Mouse (Mus musculus) Muller cell, postnatal 12 days (primary cell): ENCODE measurements around the gene Akap13.

Experiments
- DNase-seq: peaks from one replicate; pipeline ENCODE4 v3.0.0-alpha.2; 2015; ENCODE audit errors: inconsistent ontology term

The Akap13 gene

DNA sequence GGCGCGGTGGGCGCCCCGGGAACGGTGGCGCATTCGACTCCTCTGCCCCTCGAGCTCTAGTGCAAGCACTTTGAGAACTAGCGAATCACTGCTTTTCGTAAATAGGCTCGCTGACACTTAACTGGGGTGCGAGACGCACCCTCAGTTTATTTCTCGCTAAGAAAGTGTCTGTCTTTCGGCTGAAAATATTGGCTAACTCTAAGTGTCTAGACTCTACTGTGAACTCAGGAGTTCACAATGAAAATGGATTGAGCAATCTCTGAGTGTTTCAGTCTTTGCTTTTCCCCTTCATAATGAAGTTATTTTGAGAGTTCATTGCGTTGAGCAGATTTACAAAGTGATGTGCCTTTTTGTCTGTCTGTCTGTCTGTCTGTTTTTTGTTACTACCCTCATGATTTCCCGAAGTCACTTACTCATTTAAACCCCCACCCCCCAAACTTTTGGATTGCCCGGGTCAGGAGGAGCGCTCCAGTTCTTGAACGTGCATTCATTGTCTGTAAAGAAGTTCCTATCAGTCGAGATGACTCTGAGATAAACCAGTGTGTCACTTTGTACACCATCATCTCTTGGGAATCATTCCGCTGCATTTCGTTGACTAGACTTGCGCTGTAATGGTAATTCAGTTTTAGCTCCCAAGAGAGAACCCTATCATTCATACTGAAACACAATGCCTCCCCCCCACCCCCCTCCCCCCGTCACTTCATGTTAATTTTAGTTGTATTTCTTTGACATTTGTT lies 986 bp downstream of the Akap13 start:
- no peak for DNase-seq

- no peak for DNase-seq
Observed at GRCm38 (mm10) chr7:75460290-75460689, 5.0 kb downstream of the Akap13 start.

DNA sequence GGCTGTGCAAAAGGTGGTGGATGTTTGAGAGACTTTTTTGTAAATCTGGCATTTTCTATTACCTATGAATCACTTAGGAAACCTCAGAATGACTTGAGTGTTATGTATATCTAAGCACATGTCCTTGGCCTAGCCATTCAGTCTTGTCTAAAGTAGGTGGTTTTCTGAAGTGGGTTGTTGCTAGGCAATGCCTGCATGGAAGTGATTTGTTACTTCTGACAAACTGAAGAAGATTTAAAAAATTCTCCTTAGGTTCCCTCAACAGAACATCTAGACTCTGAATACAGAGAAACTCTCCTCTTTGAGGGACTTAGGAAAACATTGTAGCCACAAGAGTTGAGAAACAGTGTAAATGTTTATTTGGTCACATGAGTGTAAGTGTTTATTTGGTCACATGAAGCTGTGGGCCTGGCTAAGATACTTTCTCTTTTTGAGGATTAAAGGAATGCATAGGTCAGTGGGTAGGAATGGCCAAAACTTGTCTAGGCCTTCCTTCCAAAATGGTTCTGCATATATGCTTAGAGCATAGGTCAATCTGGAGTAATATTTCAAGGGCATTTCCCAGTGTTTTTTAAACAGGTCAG lies 8.3 kb downstream of the Akap13 start:
- no peak for DNase-seq

- no peak for DNase-seq
Observed at GRCm38 (mm10) chr7:75467791-75468190, 12.5 kb downstream of the Akap13 start.

DNA sequence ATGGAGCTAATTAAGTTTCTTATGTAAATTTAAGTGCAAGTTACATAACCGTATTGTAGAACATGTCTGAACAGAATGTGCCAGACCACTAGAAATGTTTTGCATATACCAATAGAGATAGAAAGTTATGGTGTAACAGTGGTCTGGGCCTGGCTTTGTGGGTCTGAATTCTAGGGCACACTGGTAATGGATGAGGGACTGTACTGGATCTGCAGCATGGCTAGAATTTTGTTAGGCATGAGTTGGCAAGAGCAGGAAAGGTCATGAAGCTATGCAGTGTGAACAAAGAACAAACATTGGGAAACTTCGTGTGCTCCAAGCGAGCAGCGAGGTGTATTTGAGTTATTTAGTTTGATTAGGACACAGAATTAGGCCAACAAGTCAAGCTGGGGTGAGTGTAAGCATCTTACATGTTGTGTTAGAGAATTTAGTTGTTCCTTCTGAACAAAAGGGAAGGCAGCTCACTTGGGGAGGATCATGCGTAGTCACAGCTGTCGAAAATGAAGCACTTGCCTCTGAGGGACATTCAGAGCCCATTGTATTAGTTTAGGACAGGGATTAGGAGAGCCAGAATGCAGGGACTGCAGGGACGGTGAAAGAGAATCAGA lies 15.1 kb downstream of the Akap13 start:
- peak; percentile 61 for DNase-seq

DNA sequence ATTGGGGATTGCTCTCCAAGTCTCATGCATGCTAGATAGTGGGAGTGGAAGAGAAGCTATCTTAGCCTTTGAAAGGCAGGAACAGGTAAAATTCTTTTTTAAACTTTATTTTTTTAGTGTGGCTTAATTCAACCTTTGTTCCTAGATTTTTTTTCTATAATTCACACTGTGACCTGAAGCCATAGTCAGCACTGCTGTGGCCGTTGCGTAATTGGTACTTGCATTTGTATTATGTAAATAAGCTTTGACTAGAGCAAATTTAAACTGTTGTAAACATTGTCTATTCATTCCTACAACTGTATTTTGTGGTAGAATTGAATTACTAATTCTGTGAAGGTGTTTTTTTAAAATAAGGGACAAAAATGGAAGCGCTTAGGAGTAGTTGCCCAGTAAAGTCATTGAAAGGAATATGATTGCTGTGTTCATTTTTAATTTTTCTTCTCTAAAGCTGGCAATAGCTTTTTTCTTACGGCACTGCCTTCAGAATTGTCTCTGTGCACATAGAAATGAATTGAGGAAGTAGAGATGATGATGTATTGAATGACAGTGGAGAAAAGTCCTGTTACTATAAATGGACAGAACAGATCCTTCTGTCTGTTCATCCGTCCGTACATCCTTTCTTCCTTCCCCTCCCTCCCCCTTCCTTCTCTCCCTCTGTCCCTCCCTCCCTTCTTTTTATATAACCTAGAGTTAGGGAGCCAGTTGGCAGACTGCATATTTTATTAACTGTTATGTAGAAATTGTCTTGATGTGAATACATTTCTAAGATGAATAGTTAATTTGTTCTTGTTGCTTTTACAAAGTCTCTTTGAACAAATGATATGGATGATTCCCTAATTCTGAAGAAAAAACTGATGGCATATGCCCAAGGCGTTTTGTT lies 17.2 kb downstream of the Akap13 start:
- DNase-seq, result peak; percentile 13

- DNase-seq, result no peak
Observed at GRCm38 (mm10) chr7:75473294-75473693, 18.0 kb downstream of the Akap13 start.

GRCm38 (mm10) chr7:75474064-75474463 lies 18.7 kb downstream of the Akap13 start:
- DNase-seq, result no peak

DNA sequence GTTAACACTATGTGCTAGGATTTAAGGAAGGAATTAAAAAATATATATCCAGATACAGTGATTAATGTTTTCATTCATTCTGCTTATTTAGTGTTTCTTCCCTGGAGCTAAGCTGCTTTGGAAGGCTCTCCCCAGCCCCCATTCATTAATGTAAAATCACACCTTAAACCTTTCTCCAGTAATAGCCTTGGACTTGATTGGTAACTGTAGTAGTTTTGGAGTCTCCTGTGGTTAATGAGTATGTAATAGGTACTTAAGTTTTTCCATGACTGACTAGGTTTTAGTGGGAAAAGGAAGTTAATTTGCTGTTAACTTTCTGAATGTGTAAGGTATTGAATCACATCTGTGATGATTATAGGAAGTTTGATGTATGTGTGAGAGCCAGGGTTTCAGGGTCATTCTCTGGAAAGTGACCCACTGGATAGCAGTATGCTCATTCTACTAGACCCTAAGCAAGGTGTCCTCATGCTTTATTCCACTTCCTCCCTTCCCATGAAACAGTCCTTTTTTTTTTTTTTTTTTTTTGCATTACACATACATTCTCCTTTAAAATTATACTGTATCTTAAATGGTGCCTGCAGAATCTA lies 19.3 kb downstream of the Akap13 start:
- no peak for DNase-seq

DNA sequence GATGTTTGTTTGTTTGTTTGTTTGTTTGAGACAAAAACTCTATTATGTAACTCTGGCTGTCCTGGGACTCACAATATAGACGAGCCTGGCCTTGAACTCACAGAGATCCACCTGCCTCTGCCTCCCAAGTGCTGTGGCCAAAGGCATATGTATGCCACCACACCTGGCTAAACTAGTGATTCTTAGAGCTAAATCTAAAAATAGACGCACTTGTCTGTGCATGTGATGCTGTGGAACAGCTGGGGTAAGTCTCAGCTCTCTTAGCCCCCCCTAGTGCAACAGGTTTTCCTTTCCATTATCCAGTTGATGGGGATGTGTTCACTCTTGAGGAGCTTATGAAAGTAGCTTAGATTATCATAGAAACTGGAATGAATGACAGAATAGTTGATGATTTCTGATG lies 22.7 kb downstream of the Akap13 start:
- DNase-seq, result no peak

- no peak for DNase-seq
Observed at GRCm38 (mm10) chr7:75480721-75481426, 25.5 kb downstream of the Akap13 start.

GRCm38 (mm10) chr7:75486031-75486430 lies 30.7 kb downstream of the Akap13 start:
- no peak for DNase-seq

- DNase-seq, result no peak
Observed at GRCm38 (mm10) chr7:75495941-75496441, 40.7 kb downstream of the Akap13 start.

DNA sequence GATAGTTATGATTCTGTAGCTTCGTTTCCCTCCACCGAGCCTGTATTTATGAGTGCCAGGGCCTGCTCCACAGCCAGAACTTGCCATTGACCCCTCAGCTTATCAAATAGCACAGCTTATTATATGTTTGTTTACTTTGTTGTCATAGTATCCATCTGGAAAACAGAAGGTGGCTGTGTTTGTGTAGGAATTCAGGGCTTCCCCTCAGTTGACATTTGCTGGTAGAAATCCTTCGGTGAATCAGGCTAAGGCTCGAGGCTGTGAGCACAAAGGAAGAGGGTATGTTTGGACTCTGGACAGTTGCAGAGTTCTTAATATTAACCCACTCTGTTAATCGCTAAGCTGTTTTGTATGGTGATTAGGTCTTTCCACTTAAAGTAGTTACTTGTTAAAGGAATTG lies 43.3 kb downstream of the Akap13 start:
- peak; percentile 83 for DNase-seq

- no peak for DNase-seq
Observed at GRCm38 (mm10) chr7:75499271-75499670, 43.9 kb downstream of the Akap13 start.

DNA sequence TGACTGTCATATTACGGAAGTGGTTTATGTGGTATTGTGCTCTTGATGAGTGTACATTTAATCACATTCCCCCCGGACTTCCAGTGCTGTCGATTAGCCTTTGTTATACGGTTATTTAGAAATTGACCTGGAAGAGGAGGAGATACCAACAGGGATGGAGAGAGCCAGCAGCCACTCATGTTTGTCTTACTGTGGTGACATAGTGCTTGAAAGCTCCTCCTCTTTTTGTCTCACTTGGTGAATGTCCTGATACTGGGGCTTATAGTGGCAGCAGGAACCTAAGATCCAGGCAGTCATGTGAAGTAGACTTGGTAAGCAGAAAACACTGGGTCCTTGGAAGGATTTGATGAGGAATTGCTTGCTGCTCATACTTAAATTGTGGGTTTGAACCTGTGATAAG lies 44.8 kb downstream of the Akap13 start:
- DNase-seq, result no peak

GRCm38 (mm10) chr7:75500793-75501192 lies 45.5 kb downstream of the Akap13 start:
- peak; percentile 58 for DNase-seq

DNA sequence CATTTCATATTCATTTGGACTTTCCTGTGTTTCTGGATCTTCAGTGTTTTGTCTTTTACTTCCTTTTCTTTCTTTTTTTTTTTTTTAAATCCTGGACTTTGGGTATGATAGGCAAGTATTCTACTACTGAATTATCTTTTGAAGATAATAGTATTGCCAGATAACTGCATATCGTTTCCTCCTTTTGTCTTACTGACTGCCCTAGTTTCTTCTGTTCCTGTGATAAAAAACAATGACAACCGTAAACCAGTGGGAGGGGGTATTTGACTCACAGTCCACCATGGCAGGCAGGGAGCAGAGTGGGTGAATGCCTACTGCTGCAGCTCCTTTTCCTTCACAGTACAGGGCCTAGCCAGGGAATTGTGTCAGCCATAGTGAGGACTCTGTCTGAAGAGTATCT lies 49.2 kb downstream of the Akap13 start:
- peak; percentile 16 for DNase-seq

- DNase-seq, result no peak
Observed at GRCm38 (mm10) chr7:75506628-75507027, 51.3 kb downstream of the Akap13 start.

- DNase-seq, result no peak
Observed at GRCm38 (mm10) chr7:75509085-75509873, 53.9 kb downstream of the Akap13 start.
